Mouse (Mus musculus): ENCODE results near the gene Cyyr1. TPM values are rescaled to one million over a fixed set of nuclear protein-coding genes. Genes with fewer than 3 reads are reported as not detected.
A peak's percentile ranks its signal among the peaks of the same experiment; 100 is the strongest.
"Not testable (repeated sequence)": the region's sequence is repeated elsewhere in the genome, so short reads cannot be mapped to it uniquely, and the experiment has no call there.

Cyyr1 gene
- 10 to 100 TPM; 37.4 to 39.5 TPM for total RNA-seq (2021)
- 15.1 and 21.1 TPM in 2 replicates for polyA plus RNA-seq (2012; rRNA removed)
- long read RNA-seq, full-length matches to known transcripts: 4 of 11 reads
- long read RNA-seq, partial matches to known transcripts: 0 of 11 reads
- long read RNA-seq, other reads (novel, unspliced or antisense): 7 of 11 reads

GRCm38 (mm10) chr16:85553297-85553696 is at the start of gene Cyyr1:
TSS of gene Cyyr1 (minus strand) at chr16:85553397.
- 74% methylated on average over 13 of the region's 13 CpGs for WGBS
- H3K4me1 ChIP-seq (ENCODE audit: control insufficient read depth, insufficient read depth, low read length); H3K27ac ChIP-seq; intact Hi-C loops (cut with DNase I); H3K36me3 ChIP-seq (ENCODE audit: control insufficient read depth, insufficient read depth, low read length); DNase-seq; H3K79me2 ChIP-seq (replicated peaks; ENCODE audit: control insufficient read depth, insufficient read depth, low read length); H3K4me3 ChIP-seq; H3K27me3 ChIP-seq (ENCODE audit: control insufficient read depth, insufficient read depth, low read length); H3K9ac ChIP-seq (ENCODE audit: low read depth, low read length): not testable (repeated sequence)

- intact Hi-C loops (cut with DNase I): no loop called here
- WGBS: 67% methylated on average over 7 of the region's 7 CpGs
- Histone ChIP-seq H3K27me3 (ENCODE audit: control insufficient read depth, insufficient read depth, low read length) (no peaks in the 10 kb centered on the region), H3K36me3 (ENCODE audit: control insufficient read depth, insufficient read depth, low read length) (no peaks in the 10 kb centered on the region), H3K79me2 (replicated peaks; ENCODE audit: control insufficient read depth, insufficient read depth, low read length) (no peaks in the 10 kb centered on the region), H3K9ac (ENCODE audit: low read depth, low read length) (no peak overlapping the region), H3K4me3 (no peak overlapping the region), H3K27ac (no peak overlapping the region), H3K4me1 (ENCODE audit: control insufficient read depth, insufficient read depth, low read length) (no peaks in the 10 kb centered on the region)
- TF ChIP-seq EP300 (IDR thresholded peaks at IDR 0.05; ENCODE audit: insufficient read depth, low read depth, low read length) (no peak), POLR2A (IDR thresholded peaks at IDR 0.05; ENCODE audit: insufficient read depth, low read depth, low read length) (no peak), CTCF (IDR thresholded peaks at IDR 0.05) (no peak)
- no peak for DNase-seq
These were observed 35.6 kb upstream of the Cyyr1 start for GRCm38 (mm10) chr16:85588844-85589243.

GRCm38 (mm10) chr16:85587573-85588226 is 34.5 kb upstream of the Cyyr1 start:
- Histone ChIP-seq H3K9ac (ENCODE audit: low read depth, low read length) (no peak overlapping the region), H3K4me3 (no peak overlapping the region), H3K4me1 (ENCODE audit: control insufficient read depth, insufficient read depth, low read length) (no peaks in the 10 kb centered on the region), H3K27ac (no peak overlapping the region), H3K27me3 (ENCODE audit: control insufficient read depth, insufficient read depth, low read length) (no peaks in the 10 kb centered on the region), H3K79me2 (replicated peaks; ENCODE audit: control insufficient read depth, insufficient read depth, low read length) (no peaks in the 10 kb centered on the region), H3K36me3 (ENCODE audit: control insufficient read depth, insufficient read depth, low read length) (no peaks in the 10 kb centered on the region)
- WGBS: 93% methylated on average over 4 of the region's 4 CpGs
- DNase-seq: no peak
- intact Hi-C loops (cut with DNase I): no loop called here
- TF ChIP-seq EP300 (IDR thresholded peaks at IDR 0.05; ENCODE audit: insufficient read depth, low read depth, low read length) (no peak), CTCF (IDR thresholded peaks at IDR 0.05) (no peak), POLR2A (IDR thresholded peaks at IDR 0.05; ENCODE audit: insufficient read depth, low read depth, low read length) (no peak)

GRCm38 (mm10) chr16:85566474-85566873 is 13.3 kb upstream of the Cyyr1 start:
- intact Hi-C loops (cut with DNase I): no loop called here
- Histone ChIP-seq H3K27ac (peak overlapping the region; percentile 66), H3K27me3 (ENCODE audit: control insufficient read depth, insufficient read depth, low read length) (no peaks in the 10 kb centered on the region), H3K4me3 (no peak overlapping the region), H3K36me3 (ENCODE audit: control insufficient read depth, insufficient read depth, low read length) (no peaks in the 10 kb centered on the region), H3K9ac (ENCODE audit: low read depth, low read length) (no peak overlapping the region), H3K79me2 (replicated peaks; ENCODE audit: control insufficient read depth, insufficient read depth, low read length) (no peaks in the 10 kb centered on the region), H3K4me1 (ENCODE audit: control insufficient read depth, insufficient read depth, low read length) (peaks cover 3% of the 10 kb centered on the region; the same call in 1 of the 2 replicates)
- no peak for DNase-seq
- 54% methylated on average over 5 of the region's 5 CpGs for WGBS
- TF ChIP-seq EP300 (IDR thresholded peaks at IDR 0.05; ENCODE audit: insufficient read depth, low read depth, low read length) (no peak), POLR2A (IDR thresholded peaks at IDR 0.05; ENCODE audit: insufficient read depth, low read depth, low read length) (no peak), CTCF (IDR thresholded peaks at IDR 0.05) (no peak)

- intact Hi-C loops (cut with DNase I): no loop called here
- 55% methylated on average over 8 of the region's 8 CpGs for WGBS
These were observed 641 bp upstream of the Cyyr1 start for GRCm38 (mm10) chr16:85553838-85554237.

GRCm38 (mm10) chr16:85551976-85552375 is 1.2 kb downstream of the Cyyr1 start:
- intact Hi-C loops (cut with DNase I); H3K36me3 ChIP-seq (ENCODE audit: control insufficient read depth, insufficient read depth, low read length); H3K79me2 ChIP-seq (replicated peaks; ENCODE audit: control insufficient read depth, insufficient read depth, low read length); DNase-seq; H3K27me3 ChIP-seq (ENCODE audit: control insufficient read depth, insufficient read depth, low read length); H3K4me3 ChIP-seq; H3K9ac ChIP-seq (ENCODE audit: low read depth, low read length); H3K4me1 ChIP-seq (ENCODE audit: control insufficient read depth, insufficient read depth, low read length); H3K27ac ChIP-seq: not testable (repeated sequence)
- WGBS: 78% methylated on average over 1 of the region's 11 CpGs

More at GRCm38 (mm10) chr16:85553838-85554237, 641 bp upstream of the Cyyr1 start:
- H3K9ac ChIP-seq (ENCODE audit: low read depth, low read length): no peak overlapping the region
- no peaks in the 10 kb centered on the region for H3K27me3 ChIP-seq (ENCODE audit: control insufficient read depth, insufficient read depth, low read length)
- no peaks in the 10 kb centered on the region for H3K79me2 ChIP-seq (replicated peaks; ENCODE audit: control insufficient read depth, insufficient read depth, low read length)
- no peak overlapping the region for H3K4me3 ChIP-seq
- H3K36me3 ChIP-seq (ENCODE audit: control insufficient read depth, insufficient read depth, low read length): no peaks in the 10 kb centered on the region
- no peak overlapping the region for H3K27ac ChIP-seq
- DNase-seq: no peak
- TF ChIP-seq EP300 (IDR thresholded peaks at IDR 0.05; ENCODE audit: insufficient read depth, low read depth, low read length) (no peak), POLR2A (IDR thresholded peaks at IDR 0.05; ENCODE audit: insufficient read depth, low read depth, low read length) (no peak), CTCF (IDR thresholded peaks at IDR 0.05) (no peak)
- no peaks in the 10 kb centered on the region for H3K4me1 ChIP-seq (ENCODE audit: control insufficient read depth, insufficient read depth, low read length)

Data from heart, adult 2 months (tissue).